Mouse (Mus musculus) spleen, postnatal 10 days (tissue): ENCODE results near the gene 1110032A03Rik.

Experiments
- DNase-seq, 2 experiments: peaks; one replicate each; pipeline ENCODE4 v3.0.0; 2021 to 2022; ENCODE audit warnings: low spot score in 2 of 2

Gene 1110032A03Rik

DNA sequence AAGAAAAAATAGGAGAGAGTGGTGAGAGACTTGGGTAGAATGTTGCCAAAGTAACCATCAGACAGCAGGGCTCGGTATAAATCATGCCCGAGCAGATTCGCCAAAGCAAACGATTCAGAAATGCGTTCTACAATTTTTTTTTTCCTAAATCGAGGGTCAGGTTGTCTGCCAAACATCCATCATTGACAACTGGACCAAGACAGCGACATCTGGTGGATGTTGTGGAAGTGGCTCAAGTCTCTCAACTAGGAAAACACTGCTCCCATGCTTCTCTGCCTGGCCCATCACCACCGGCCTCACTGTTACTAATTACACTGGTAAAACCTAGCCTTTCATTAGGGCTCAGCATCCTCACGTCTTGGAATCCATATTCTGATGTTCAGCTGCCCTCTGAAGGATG lies 40.3 kb downstream of the 1110032A03Rik start:
- peak; percentile 19 to 46 for DNase-seq

DNA sequence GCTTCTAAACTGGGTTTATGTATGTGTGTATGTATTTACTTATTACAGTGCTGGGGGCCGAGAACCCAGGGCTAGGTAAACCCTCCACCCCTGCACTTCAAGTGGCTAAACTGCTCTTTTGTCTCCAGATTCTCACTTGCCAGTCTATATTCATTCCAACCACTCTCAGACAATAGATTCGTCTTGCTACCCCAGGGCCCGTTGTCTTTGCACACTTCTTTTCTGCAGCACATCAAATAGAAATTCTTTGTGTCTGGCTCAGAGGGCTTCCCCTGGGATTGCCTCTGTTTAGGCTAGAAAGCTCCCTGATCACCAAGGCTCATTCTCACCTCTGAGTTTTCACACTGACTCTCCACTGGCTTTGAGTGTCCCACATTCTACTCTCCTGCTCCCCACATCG lies 42.8 kb downstream of the 1110032A03Rik start:
- DNase-seq = no peak

DNA sequence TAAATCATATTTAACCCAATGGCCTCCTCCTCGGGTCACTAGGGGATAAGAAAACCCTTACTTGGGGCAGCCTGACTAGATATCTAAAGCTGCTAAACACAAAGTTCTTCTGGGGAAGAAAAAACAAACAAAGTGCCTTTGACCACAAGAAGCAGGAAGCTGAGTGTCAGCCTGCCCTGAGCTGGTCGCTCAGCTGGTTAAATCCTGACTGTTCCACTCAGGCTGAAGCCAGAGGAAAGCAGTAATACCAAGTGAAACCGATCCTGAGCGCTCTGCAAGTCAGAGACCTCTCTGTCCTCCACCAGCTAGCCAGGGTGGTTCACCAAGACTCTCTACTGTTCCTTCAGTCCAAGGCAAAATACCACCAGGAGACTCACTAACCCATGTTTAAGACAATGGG lies 45.7 kb downstream of the 1110032A03Rik start:
- no peak for DNase-seq

DNA sequence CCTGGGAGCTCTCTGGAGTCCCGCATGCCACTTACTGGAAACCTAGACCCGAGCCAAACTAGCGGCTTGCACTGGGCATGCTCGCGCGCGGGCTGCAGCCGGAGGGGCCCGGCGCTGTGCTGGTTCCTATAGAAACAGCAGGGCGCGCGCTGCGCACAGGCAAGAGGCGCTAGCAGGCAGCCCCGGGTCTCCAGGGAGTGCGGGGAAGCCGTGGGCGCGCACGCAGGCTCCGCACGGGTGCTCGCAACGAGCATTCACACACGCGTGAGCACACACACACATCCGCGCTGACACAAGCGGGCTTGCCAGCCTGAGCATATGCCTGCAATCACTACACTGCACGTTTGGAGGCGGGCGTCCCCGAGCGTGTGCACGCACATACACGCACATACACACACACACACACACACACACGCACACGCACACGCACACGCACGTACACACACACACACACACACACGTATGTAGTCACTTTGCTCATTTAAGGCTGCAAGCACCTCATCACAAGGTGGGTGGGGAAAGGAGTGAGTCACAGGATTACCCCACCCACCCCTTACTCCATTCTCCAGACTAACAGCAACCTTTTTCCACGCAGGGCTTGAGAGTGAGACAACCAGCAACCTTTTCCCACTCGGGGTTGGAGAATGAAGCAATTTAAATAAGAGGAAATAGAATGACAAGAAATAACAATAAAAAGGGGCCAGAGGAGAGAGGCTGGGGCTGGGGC lies 47.2 kb downstream of the 1110032A03Rik start:
- peak; percentile 9 to 61 for DNase-seq

DNA sequence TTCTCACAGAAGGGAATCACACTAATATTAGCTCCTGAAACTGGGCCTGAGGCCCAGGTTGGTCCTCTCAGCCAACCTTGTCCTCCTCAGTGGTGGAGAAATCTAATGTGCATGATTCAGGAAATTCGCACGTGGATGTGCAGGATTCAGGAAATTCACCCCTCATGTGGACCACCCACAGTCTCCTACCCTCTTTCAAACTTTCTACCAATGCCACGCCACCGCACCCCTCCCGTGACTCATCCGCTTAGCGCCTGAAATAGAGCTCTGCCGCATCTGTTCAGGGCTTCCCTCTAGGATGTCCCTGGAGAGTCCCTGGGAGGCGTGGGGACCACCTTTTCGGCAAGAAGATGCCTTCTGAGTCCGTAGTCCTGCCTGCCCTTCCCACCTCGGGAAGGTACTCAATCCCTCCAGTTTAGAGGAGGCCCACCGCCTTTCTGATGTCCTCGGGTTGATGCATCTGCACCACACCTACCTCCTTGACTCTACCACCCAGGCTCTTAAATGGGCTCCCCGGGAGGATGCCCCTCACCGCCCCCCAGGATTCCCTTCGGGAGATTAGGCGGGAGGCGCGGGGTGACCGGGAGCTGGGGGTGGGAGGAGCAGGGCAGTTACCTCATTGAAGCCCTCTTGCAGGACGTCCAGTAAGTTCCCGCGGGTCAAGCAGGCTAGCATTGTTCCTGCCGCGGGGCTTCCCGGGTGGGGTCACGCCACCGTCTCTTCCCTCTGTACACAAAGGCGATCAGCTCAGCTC lies 48.0 kb downstream of the 1110032A03Rik start:
- DNase-seq = no peak

DNA sequence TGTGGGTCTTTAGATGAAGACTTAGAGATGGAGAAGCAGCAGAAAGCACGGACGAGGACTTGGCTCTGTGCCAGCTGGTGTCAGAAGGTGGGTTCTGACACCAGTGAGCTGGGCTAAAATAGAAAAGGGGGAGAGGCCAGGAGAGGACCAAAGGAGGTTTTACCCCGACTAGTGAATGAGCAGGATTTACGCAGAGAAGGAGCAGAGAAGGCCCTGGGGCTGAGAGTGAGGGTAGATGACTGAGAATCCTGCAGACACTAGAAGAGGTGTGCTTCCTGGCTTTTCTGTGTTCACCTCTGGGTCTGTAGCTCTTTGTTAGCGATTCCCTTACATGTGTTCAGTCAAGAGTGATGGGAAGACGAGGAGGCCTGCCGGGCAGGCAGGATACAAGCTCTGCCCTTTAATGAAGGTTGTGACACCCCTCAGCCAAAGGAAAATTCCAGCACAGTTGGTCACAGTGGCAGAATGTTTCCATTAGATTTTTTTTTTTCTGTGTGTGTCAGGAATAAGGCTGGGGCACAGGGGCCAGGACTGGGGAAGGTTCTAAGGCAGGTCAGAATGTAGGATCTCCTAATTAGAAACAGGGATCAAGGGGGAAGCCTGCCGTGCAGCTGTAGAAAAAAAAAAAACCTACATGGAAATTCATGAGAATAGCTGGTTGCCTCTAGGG lies 49.3 kb downstream of the 1110032A03Rik start:
- DNase-seq = no peak

DNA sequence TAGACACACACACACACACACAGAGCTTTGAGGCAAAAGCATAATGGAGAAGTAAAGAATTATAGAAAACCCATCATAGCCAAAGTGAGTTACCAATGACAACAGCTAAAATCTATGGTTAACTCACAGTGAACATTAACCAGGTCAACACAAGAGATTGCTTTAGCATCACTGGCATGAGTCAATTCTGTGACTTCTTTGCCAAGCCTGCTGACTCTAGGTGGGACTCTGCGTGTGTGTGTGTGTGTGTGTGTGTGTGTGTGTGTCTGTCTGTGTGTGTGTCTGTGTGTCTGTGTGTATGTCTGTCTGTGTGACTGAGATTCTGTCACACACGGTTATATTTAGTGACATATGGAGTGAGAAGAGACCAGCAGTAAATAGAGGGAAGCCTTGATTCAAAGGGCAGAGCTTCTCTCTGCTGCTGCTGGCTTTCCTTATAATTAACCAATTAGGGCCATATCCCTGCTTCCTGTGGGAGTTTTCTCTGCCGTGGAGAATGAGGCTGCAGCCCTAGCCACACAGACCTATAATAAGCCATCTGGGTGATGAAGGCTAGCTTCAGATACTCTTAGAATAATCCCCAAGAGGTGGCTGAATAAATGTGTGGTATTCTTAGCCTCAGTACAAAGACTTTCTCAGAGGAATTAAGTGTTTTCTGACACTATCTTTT lies 50.5 kb downstream of the 1110032A03Rik start:
- DNase-seq = no peak

DNA sequence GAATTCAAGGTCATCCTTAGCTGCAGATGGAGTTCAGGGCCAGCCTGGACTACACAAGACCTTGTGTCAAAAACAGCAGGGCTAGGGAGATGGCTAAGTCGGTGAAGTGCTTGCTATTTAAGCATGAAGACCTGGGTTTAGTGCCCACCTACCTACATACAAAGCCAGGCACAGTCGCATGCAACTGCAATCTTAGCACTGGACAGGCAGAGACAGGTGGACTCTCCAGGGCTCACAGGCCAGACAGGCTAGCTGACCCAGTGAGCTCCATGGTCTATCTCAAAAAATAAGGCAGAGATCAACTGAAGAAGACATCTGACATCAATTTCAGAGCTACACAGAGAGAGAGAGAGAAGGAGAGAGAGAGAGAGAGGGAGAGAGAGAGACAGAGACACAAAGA lies 51.2 kb downstream of the 1110032A03Rik start:
- no peak for DNase-seq

DNA sequence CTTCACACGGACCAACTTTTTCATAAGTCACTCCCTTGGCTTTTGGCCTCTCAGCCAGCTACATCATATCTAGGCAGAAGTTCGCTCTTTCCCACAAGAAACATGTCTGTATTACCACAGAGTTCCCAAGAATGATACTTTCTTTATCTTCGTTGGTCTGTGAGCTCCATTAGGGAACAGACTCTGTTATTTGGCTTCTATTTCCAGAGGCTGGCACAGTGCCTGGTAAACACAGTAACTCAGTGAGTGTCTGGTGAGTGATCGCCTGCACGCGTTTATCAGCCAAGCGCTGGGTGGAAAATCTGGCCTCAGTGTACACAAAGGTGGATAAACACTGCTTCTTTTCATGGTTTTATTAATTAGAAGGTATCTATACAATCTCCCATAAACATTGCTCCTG lies 51.9 kb downstream of the 1110032A03Rik start:
- no peak for DNase-seq

DNA sequence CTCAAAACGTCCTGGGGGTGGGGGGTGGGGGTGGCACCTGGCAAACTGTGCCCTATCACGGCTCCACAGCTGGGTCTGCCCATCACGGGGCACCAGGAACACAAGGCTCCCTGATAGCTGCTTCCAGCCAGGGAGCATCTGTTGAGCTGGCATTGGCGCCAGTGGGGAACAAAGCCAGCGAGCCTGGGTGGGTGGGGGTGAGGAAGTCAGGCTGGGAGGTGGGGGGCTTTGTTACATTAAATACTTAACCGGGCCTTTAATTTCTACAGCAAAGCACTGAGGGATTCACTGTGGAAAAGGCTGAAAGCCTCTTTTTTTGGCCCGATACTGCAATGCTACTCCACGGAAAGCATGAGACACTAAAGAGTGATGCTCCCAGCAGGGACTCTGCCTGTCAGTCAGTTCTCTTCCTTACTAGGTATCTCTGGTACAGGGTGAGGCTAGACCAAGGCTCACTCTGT lies 52.8 kb downstream of the 1110032A03Rik start:
- DNase-seq = no peak

DNA sequence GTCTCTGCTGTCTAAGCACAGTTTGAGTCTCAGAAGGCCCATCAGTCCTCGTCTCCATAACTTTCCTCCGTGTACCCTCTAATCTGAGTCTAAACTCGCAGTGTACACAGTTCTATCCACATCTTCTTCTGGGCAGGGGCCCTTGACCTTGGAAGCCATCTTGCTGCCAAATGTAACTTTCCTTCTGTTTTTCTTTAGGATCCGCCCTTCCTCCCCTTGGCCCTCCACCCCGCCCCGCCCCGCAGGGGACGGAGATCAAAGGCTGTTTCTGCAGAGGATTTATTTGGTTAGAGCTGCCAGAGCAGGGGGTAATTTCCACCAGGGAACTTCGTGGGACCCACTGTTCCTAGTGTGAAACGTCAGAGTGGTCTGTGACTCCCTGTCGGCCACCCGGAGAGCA lies 54.3 kb downstream of the 1110032A03Rik start:
- no peak for DNase-seq

DNA sequence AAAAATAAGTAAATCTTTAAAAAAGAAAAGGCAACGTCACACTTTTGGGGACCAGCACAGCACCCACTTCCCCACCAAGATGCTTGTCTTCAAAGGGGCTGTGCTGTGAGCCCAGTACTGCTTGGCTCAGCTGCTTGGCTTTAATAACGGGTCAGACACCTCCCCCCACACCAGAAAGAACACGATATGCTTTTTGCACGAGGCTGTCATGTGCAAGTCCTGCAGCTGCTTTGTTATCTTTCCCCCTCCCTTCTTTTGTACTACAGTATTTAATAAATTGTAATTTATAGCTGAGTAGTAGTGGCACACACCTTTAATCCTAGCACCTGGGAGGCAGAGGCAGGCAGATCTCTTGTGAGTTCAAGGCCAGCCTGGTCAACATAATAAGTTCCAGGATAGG lies 56.4 kb downstream of the 1110032A03Rik start:
- DNase-seq = no peak

DNA sequence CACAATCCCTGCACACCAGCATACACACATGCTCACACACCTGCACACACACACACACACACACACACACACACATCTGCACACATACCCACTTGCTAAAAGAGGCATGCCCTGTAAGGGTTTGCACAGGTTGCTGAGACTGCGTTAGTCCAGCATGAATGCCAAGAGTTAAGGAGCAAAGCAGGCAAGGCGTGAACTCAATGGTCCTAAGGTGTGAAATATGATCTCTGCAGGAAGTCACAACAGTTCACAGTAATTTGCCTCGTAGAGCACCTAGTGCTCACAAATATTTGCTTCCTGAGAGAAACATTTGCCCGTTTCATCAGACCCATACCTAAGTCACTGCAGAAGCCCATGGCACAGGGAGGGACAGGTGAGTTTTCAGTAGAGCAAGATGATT lies 61.1 kb downstream of the 1110032A03Rik start:
- no peak for DNase-seq
